Mouse (Mus musculus) thymus, adult 2 months (tissue): ENCODE measurements around the gene Paqr6.

Experiments
- CTCF ChIP-seq: fragments of 200-500 bp; IDR thresholded peaks from 2 replicates; pipeline ENCODE4 v1.5.1; 2012; ENCODE audit warnings: mild to moderate bottlenecking, control low read depth, low read length, moderate library complexity, borderline replicate concordance; ENCODE audit not compliant: control insufficient read depth, poor library complexity, insufficient read depth; ENCODE audit errors: extremely low read depth
- POLR2A ChIP-seq: fragments of 200-500 bp; IDR thresholded peaks from 2 replicates; pipeline ENCODE4 v1.6.1; 2012; ENCODE audit warnings: mild to moderate bottlenecking, low read length, control low read depth, moderate library complexity; ENCODE audit not compliant: control insufficient read depth, poor library complexity, insufficient read depth; ENCODE audit errors: extremely low read depth

DNA sequence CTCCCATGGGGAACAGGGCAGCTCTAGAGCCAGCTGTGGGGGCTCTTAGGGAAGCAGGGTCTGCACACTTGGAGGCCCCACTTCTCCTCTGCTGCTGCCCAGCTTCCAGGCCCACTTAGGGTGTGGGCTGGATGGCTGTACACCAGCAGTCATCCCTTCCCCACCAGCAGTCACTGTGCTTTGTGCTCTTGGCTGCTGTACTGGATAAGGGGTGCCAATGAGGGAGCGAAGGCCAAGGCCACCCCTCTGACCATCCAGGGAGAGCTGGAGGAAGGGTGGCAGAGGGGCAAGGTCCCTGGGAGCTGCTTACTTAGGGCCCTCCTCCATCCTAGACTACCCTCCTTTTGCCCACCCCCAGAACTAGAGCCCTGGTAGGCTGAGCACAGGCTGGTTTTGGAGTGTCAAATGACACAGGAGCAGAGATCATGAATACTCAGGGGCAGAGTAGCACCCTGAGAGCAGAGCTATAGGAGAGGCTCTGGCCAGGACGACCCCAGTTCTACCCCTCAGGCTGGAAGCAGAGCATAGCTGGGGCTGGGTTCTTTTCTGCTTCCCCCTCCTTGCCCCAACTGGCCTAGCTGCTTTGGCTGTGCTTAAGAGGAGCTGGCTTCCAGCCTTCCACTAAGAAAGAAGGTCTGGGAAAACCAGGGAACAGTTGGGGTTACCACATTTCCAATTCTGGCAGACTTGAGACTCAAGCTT, 2.6 kb upstream of the Paqr6 start:
- no peak for TF ChIP-seq CTCF
- TF ChIP-seq POLR2A, result no peak
